Mouse (Mus musculus): ENCODE measurements around the gene D630045J12Rik. TPM values are rescaled to one million over a fixed set of nuclear protein-coding genes. Genes with fewer than 3 reads are reported as not detected.

The D630045J12Rik gene
- polyA plus RNA-seq, 1 experiment from 2014 or later, result 6.2 TPM

DNA sequence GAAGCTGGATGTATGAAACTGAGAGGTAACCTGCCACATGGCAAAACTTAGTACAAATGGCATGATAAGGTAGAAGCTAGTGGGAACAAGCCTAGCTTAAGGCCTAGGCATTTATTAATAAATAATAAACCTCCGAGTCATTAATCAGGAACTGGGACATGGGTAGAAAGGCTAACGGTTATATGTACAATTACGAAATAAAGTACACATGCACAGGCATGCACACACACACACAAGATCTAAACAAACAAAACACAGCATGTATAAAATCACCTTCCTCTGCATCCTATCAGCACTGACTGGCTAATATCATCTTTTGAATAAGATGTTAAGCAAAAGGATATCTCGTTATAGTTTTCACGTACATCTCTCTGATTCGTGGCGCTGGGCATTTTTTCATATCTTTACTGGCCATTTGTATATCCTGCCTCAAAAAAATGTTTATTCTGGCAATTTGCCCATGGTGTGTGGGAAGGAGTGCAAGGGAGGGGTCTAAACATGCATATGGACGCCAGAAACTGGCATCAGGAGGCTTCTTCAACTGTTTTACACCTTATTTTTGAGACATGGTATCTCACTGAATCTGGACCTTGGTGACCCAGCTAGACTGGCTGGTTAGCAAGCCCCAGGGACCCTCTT is 67.4 kb downstream of the D630045J12Rik start:
- no peak overlapping the region for H3K4me2 ChIP-seq (replicated peaks)
- H3K9ac ChIP-seq, result no peak overlapping the region
- H3K4me1 ChIP-seq, result peaks cover 11% of the 10 kb centered on the region; the same call in 1 of the 2 replicates
- H3K27ac ChIP-seq (replicated peaks), result no peak overlapping the region
- 74% methylated on average over 8 of the region's 8 CpGs for WGBS
- peaks cover 14% of the 10 kb centered on the region for H3K36me3 ChIP-seq
- no peak for ATAC-seq (ENCODE audit: insufficient number of reproducible peaks, low FRiP score, low TSS enrichment, low read depth)
- H3K4me3 ChIP-seq (replicated peaks), result no peak overlapping the region
- no peaks in the 10 kb centered on the region for H3K9me3 ChIP-seq (replicated peaks)
- no peaks in the 10 kb centered on the region for H3K27me3 ChIP-seq

DNA sequence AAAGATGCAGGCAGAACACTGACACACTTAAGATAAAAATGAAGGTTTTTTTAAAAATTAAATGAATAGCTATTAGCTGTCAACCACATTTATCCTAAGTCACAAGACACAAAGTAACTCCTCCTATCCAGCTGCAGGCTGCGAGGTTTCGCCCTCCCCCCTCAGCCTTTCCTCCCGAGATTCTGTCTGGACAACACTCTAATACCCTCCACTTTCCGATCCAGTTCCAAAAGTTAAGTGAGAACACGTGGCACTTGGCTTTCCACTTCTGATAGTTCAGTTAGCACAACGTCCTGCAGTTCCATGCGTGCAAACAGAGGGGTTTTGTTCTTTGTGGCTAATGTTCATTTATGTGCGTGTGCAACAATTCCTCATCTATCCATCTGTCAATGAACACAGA is 69.0 kb downstream of the D630045J12Rik start:
- WGBS, result 49% methylated on average over 8 of the region's 8 CpGs
- no peak for ATAC-seq (ENCODE audit: insufficient number of reproducible peaks, low FRiP score, low TSS enrichment, low read depth)
- Histone ChIP-seq H3K27ac (replicated peaks) (no peak overlapping the region), H3K36me3 (peaks cover 22% of the 10 kb centered on the region), H3K4me3 (replicated peaks) (no peak overlapping the region), H3K9me3 (replicated peaks) (no peaks in the 10 kb centered on the region), H3K4me1 (peaks cover 11% of the 10 kb centered on the region; the same call in 1 of the 2 replicates), H3K27me3 (no peaks in the 10 kb centered on the region), H3K4me2 (replicated peaks) (no peak overlapping the region), H3K9ac (no peak overlapping the region)

DNA sequence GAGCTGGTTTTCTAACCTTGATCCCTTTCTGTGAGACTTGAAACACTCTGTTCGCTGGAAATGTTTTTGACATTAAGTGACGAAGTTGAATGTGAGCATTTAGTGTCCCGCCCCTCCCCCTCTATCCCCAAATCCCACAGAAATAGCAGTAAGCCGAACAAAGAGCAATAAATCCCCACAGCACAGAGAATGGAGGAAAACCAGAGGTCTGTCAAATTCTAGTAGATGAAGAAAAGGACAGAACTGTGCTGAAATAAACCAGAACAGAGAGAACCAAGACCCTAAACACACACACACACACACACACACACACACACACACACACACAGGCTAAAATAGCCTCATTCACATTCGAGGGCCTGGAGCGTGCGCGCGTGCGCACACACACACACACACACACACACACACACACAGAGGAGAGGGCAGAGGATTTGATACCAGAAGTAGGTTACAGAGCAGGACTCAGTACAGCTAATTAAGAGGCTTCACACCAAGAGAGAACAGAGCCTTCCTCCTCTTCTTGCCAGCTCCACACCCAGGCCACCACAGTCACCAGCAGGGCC is 72.0 kb downstream of the D630045J12Rik start:
- no peak overlapping the region for H3K27ac ChIP-seq (replicated peaks)
- H3K9ac ChIP-seq, result no peak overlapping the region
- H3K36me3 ChIP-seq, result peaks cover 20% of the 10 kb centered on the region
- peak; percentile 25; the same call in 1 of the 2 replicates for ATAC-seq (ENCODE audit: insufficient number of reproducible peaks, low FRiP score, low TSS enrichment, low read depth)
- H3K27me3 ChIP-seq, result no peaks in the 10 kb centered on the region
- no peak overlapping the region for H3K4me3 ChIP-seq (replicated peaks)
- H3K4me1 ChIP-seq, result peaks cover 11% of the 10 kb centered on the region; the same call in 1 of the 2 replicates
- H3K9me3 ChIP-seq (replicated peaks), result no peaks in the 10 kb centered on the region
- WGBS, result 72% methylated on average over 10 of the region's 10 CpGs
- H3K4me2 ChIP-seq (replicated peaks), result no peak overlapping the region

DNA sequence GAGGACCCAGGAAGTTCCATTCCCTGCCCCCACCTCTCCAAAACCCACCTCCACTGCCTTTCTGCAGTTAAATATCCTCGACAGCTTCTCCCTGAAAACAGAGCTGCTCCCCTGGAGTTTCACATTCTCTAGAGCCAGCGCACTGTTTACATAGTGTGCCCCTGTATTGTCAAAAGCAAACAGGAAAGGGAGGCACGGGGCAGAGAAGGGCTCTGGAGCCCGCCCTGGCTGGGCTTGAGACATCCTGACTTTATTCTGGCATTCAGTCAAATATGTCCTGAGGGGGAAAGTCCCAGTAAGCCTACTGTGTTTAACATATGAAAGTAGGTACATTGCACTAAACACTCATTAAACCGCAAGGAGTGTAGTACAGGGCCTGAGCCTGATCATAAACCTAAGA is 73.1 kb downstream of the D630045J12Rik start:
- Histone ChIP-seq H3K36me3 (peaks cover 20% of the 10 kb centered on the region), H3K9me3 (replicated peaks) (no peaks in the 10 kb centered on the region), H3K4me3 (replicated peaks) (no peak overlapping the region), H3K4me2 (replicated peaks) (no peak overlapping the region), H3K9ac (no peak overlapping the region), H3K27me3 (no peaks in the 10 kb centered on the region), H3K4me1 (peaks cover 9% of the 10 kb centered on the region; the same call in 1 of the 2 replicates), H3K27ac (replicated peaks) (0 out of 2 replicates have a peak overlapping the region, but pooled peaks have one; percentile 12)
- no peak for ATAC-seq (ENCODE audit: insufficient number of reproducible peaks, low FRiP score, low TSS enrichment, low read depth)
- WGBS, result 51% methylated on average over 5 of the region's 5 CpGs

DNA sequence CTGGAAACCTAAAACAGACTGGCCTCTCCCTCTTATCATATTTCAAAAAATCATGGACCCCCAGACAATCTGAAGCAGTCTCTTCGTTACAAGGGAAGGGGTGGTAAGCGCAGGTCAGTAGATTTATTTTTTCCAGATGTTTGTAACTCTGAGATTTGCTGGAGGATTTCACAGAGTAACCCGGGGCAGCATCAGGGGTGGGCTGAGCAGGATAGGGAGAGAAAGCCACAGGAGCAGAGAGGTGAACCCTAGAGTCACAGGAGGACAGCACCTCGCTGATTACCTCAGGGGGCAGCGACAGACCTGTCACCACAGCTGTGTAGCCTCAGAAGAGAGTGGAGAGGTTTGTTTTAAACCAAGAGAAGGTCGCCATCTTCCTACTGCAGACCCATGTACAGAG is 88.4 kb downstream of the D630045J12Rik start:
- Histone ChIP-seq H3K4me3 (replicated peaks) (no peak overlapping the region), H3K9me3 (replicated peaks) (no peaks in the 10 kb centered on the region), H3K27me3 (no peaks in the 10 kb centered on the region), H3K27ac (replicated peaks) (no peak overlapping the region), H3K9ac (no peak overlapping the region), H3K4me2 (replicated peaks) (no peak overlapping the region), H3K36me3 (peaks cover 19% of the 10 kb centered on the region), H3K4me1 (peaks cover 2% of the 10 kb centered on the region; the same call in 1 of the 2 replicates)
- 40% methylated on average over 6 of the region's 6 CpGs for WGBS
- no peak for ATAC-seq (ENCODE audit: insufficient number of reproducible peaks, low FRiP score, low TSS enrichment, low read depth)

DNA sequence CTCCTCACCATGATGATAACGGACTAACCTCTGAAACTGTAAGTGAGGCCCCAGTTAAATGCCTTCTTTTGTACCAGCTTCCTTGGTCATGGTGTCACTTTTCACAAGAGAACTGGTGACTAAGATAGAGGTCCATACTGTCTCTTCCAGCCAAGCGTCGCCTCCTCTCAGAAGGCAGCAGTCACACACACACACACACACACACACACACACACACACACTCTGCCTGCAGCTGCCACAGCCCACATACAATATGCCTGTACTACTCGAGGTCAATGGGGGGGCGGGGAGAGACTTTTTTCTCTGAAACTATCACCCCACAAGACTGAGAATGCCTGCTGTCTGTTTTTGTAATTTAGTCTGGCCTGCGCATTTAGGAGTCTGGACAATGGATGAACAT is 89.1 kb downstream of the D630045J12Rik start:
- Histone ChIP-seq H3K9me3 (replicated peaks) (no peaks in the 10 kb centered on the region), H3K4me2 (replicated peaks) (no peak overlapping the region), H3K27me3 (no peaks in the 10 kb centered on the region), H3K27ac (replicated peaks) (no peak overlapping the region), H3K36me3 (peaks cover 16% of the 10 kb centered on the region), H3K9ac (no peak overlapping the region), H3K4me1 (peaks cover 4% of the 10 kb centered on the region; the same call in 1 of the 2 replicates), H3K4me3 (replicated peaks) (no peak overlapping the region)
- no peak for ATAC-seq (ENCODE audit: insufficient number of reproducible peaks, low FRiP score, low TSS enrichment, low read depth)
- 66% methylated on average over 6 of the region's 6 CpGs for WGBS

DNA sequence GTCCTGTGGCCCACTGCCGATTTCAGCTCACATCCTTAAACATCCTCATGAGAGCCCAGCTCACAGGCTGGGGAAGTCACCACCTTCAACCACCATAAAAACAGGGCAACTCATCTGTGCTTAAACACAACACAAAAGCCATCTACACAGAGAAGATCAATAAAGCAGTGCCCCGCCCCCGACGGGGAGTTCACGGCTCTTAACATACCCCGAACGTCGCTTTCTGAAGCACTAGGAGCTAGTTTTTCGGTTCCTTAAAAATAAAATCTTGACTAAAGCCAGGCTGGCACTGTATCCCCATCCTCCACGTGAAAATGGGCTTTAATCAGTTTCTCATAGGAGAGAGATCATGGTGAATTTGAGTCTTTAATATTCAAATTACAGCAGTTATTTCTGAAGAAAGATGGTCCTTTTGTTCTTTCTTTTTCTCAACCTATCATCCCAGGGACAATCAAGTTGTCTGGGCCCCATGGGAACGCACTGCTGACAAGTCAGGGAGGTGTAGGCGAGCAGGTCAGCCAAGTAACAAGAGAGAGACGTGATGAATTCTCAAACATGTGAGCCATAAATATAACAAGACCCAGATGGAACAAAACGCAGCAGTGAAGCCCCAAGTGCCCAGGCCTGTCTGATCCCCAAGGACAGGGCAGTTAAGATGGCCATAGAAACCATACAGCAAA is 90.8 kb downstream of the D630045J12Rik start:
- Histone ChIP-seq H3K4me1 (peaks cover 4% of the 10 kb centered on the region; the same call in 1 of the 2 replicates), H3K4me3 (replicated peaks) (no peak overlapping the region), H3K36me3 (peaks cover 5% of the 10 kb centered on the region), H3K27me3 (no peaks in the 10 kb centered on the region), H3K27ac (replicated peaks) (no peak overlapping the region), H3K4me2 (replicated peaks) (no peak overlapping the region), H3K9me3 (replicated peaks) (no peaks in the 10 kb centered on the region), H3K9ac (no peak overlapping the region)
- no peak for ATAC-seq (ENCODE audit: insufficient number of reproducible peaks, low FRiP score, low TSS enrichment, low read depth)
- WGBS, result 62% methylated on average over 14 of the region's 14 CpGs

DNA sequence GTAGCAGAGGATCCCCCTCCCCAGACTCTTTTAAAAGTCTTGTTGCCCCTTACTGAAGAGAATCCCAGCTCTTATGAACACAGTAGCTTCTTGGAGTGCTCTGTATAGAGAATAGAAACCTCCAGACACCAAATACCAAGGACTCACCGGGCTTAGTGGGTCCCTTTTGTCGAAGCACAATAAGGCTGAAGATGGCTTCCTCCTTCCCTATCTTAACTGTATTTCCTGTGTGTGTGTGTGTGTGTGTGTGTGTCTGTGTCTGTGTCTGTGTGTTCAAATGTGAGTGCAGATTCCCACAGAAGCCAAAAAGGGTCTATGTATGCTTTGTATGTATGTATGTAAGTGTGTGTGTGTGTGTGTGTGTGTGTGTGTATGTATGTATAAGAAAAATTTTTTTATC is 93.3 kb downstream of the D630045J12Rik start:
- 65% methylated on average over 2 of the region's 2 CpGs for WGBS
- Histone ChIP-seq H3K9ac (no peak overlapping the region), H3K9me3 (replicated peaks) (no peaks in the 10 kb centered on the region), H3K27ac (replicated peaks) (no peak overlapping the region; the same call in 1 of the 2 replicates), H3K27me3 (no peaks in the 10 kb centered on the region), H3K4me1 (peaks cover 7% of the 10 kb centered on the region; the same call in 1 of the 2 replicates), H3K4me2 (replicated peaks) (no peak overlapping the region), H3K4me3 (replicated peaks) (no peak overlapping the region), H3K36me3 (0 out of 2 replicates have a peak, but pooled peaks cover 11% of the 10 kb centered on the region)
- no peak for ATAC-seq (ENCODE audit: insufficient number of reproducible peaks, low FRiP score, low TSS enrichment, low read depth)

DNA sequence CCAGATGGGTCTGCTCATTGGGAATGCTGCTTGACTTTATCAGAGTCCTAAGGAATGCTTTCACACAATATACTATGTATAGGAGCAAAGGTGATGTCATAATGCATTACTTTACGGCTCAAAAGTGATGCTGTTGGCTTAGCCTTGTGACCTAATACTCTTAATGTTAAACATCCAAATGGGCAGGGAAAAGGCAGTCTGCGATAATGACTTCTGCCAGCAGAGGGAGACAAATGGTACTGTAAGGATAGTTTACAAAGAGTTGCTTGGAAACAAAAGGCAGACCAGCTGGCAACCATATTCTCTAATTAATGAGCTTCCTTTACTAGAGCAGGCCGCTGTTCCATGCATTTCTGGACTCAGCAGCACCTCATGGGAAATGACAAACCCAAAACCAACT is 93.7 kb downstream of the D630045J12Rik start:
- no peak overlapping the region for H3K4me2 ChIP-seq (replicated peaks)
- WGBS, result 11% methylated on average over 3 of the region's 3 CpGs
- H3K9me3 ChIP-seq (replicated peaks), result no peaks in the 10 kb centered on the region
- no peak overlapping the region for H3K4me3 ChIP-seq (replicated peaks)
- no peak; the same call in 1 of the 2 replicates for ATAC-seq (ENCODE audit: insufficient number of reproducible peaks, low FRiP score, low TSS enrichment, low read depth)
- H3K27ac ChIP-seq (replicated peaks), result no peak overlapping the region; the same call in 1 of the 2 replicates
- peaks cover 7% of the 10 kb centered on the region; the same call in 1 of the 2 replicates for H3K4me1 ChIP-seq
- 0 out of 2 replicates have a peak, but pooled peaks cover 11% of the 10 kb centered on the region for H3K36me3 ChIP-seq
- H3K27me3 ChIP-seq, result no peaks in the 10 kb centered on the region
- no peak overlapping the region for H3K9ac ChIP-seq

DNA sequence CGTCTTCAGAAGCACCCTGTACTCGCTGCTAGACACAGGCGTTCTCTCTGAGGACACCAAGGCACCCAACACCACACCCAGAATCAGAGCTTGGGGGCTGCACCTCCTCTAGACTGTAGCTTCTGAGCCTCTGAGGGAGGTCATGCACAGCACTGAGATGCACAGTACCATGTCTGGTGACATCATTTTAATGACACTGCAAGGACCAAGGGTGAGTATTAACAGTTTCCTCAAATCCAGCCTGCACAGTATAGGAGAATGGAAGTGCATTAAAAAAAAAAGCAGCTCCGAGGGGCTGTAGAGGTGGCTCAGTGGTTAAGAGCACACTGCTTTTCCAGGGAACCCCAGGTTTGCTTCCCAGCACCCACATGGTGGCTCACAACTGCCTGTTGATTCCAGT is 94.2 kb downstream of the D630045J12Rik start:
- no peak overlapping the region for H3K4me2 ChIP-seq (replicated peaks)
- H3K4me1 ChIP-seq, result peaks cover 7% of the 10 kb centered on the region; the same call in 1 of the 2 replicates
- H3K27ac ChIP-seq (replicated peaks), result no peak overlapping the region
- ATAC-seq (ENCODE audit: insufficient number of reproducible peaks, low FRiP score, low TSS enrichment, low read depth), result peak; percentile 22; the same call in 1 of the 2 replicates
- no peaks in the 10 kb centered on the region for H3K27me3 ChIP-seq
- no peaks in the 10 kb centered on the region for H3K9me3 ChIP-seq (replicated peaks)
- no peak overlapping the region for H3K4me3 ChIP-seq (replicated peaks)
- H3K36me3 ChIP-seq, result 0 out of 2 replicates have a peak, but pooled peaks cover 14% of the 10 kb centered on the region
- 84% methylated on average over 4 of the region's 4 CpGs for WGBS
- H3K9ac ChIP-seq, result no peak overlapping the region

DNA sequence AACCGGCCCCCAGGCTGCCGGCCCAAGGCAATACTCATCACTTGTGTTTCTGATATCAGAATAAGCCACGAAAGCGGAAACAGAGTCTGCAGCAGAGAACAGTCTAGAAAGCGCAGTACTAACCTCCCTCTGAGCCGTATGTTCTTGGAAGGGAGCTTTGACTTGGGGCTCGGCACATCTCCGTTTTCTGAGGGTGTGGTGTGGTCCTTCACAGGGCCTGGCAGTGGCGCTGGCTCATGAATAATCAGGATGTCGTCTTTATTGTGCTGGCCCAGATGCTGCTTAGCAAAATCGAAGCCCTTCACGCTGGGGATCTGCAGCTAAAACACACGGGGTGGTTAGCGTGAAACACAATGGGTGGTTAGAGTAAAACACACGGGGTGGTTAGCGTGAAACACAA is 95.9 kb downstream of the D630045J12Rik start:
- 66% methylated on average over 16 of the region's 16 CpGs for WGBS
- Histone ChIP-seq H3K4me2 (replicated peaks) (no peak overlapping the region), H3K4me3 (replicated peaks) (no peak overlapping the region), H3K9me3 (replicated peaks) (no peaks in the 10 kb centered on the region), H3K27me3 (no peaks in the 10 kb centered on the region), H3K4me1 (peaks cover 7% of the 10 kb centered on the region; the same call in 1 of the 2 replicates), H3K36me3 (0 out of 2 replicates have a peak, but pooled peaks cover 14% of the 10 kb centered on the region), H3K27ac (replicated peaks) (0 out of 2 replicates have a peak overlapping the region, but pooled peaks have one; percentile 17), H3K9ac (no peak overlapping the region)
- ATAC-seq (ENCODE audit: insufficient number of reproducible peaks, low FRiP score, low TSS enrichment, low read depth), result no peak
